Mouse (Mus musculus) limb, embryonic 13.5 days (tissue): ENCODE data around the gene Nek8. TPM values are rescaled to one million over a fixed set of nuclear protein-coding genes. Genes with fewer than 3 reads are reported as not detected.
A peak's percentile ranks its signal among the peaks of the same experiment; 100 is the strongest.

Experiments used
- ATAC-seq: fragments of 200-750 bp; cut with Nextera tagmentation; 2 replicates; pipeline ENCODE4 v1.8.0; 2017; ENCODE audit warnings: low read depth, moderate number of reproducible peaks, moderate TSS enrichment; ENCODE audit not compliant: low FRiP score
- H3K27ac ChIP-seq: fragments of 300-500 bp; sonication (generic); 2 replicates; pipeline ENCODE4 v1.5.1; 2015; ENCODE audit warnings: inconsistent platforms, mild to moderate bottlenecking, moderate library complexity
- H3K27me3 ChIP-seq: fragments of 300-500 bp; sonication (generic); 2 replicates; pipeline ENCODE4 v1.6.1; 2015; ENCODE audit warnings: mild to moderate bottlenecking, inconsistent platforms
- H3K36me3 ChIP-seq: fragments of 300-500 bp; sonication (generic); 2 replicates; pipeline ENCODE4 v1.6.1; 2015; ENCODE audit warnings: inconsistent platforms, mild to moderate bottlenecking, moderate library complexity
- H3K4me1 ChIP-seq: fragments of 300-500 bp; sonication (generic); 2 replicates; pipeline ENCODE4 v1.6.1; 2015; ENCODE audit warnings: inconsistent platforms
- H3K4me2 ChIP-seq: fragments of 300-500 bp; sonication (generic); replicated peaks from 2 replicates; pipeline ENCODE4 v1.6.1; 2015; ENCODE audit warnings: inconsistent platforms, mild to moderate bottlenecking, moderate library complexity
- H3K4me3 ChIP-seq: fragments of 300-500 bp; sonication (generic); 2 replicates; pipeline ENCODE4 v1.5.1; 2015; ENCODE audit warnings: moderate library complexity, mild to moderate bottlenecking, inconsistent platforms
- H3K9ac ChIP-seq: fragments of 300-500 bp; sonication (generic); 2 replicates; pipeline ENCODE4 v1.6.1; 2015; ENCODE audit warnings: mild to moderate bottlenecking, inconsistent platforms
- H3K9me3 ChIP-seq: fragments of 300-500 bp; sonication (generic); 2 replicates; pipeline ENCODE4 v1.6.1; 2016; ENCODE audit warnings: inconsistent platforms
- WGBS: fragments of 180-500 bp; shearing (Covaris S2); methylation state at CpG from one replicate; pipeline ENCODE4 v1.1.7; 2015; 5-methylcytosine and 5-hydroxymethylcytosine counted together
- polyA plus RNA-seq: library from polyadenylated mRNA; unstranded; fragments of >200 nt; fragmentation: Nextera tagmentation; extraction: Ambion mirVana; gene quantifications from 2 replicates; pipeline ENCODE4 v1.2.1, GENCODE M21; 2015

The Nek8 gene
- polyA plus RNA-seq, 1 experiment from 2014 or later = 20.1 TPM

- peak; percentile 65 for ATAC-seq
- peaks cover 54% of the 10 kb centered on the region for H3K4me1 ChIP-seq
- H3K4me3 ChIP-seq = peak overlapping the region; percentile 100
- H3K4me2 ChIP-seq = peak overlapping the region; percentile 91
- H3K9ac ChIP-seq = peak overlapping the region; percentile 99
- H3K27ac ChIP-seq = peak overlapping the region; percentile 100
- peaks cover 43% of the 10 kb centered on the region for H3K36me3 ChIP-seq
- no peaks in the 10 kb centered on the region for H3K27me3 ChIP-seq
- H3K9me3 ChIP-seq = no peaks in the 10 kb centered on the region
- WGBS = 0% methylated on average over 22 of the region's 22 CpGs
Observed at GRCm38 (mm10) chr11:78163681-78164603, 12.5 kb downstream of the Nek8 start.

- Histone ChIP-seq H3K27ac (peak overlapping the region; percentile 100), H3K27me3 (no peaks in the 10 kb centered on the region), H3K4me2 (peak overlapping the region; percentile 91), H3K4me3 (peak overlapping the region; percentile 100), H3K9me3 (no peaks in the 10 kb centered on the region), H3K36me3 (peaks cover 51% of the 10 kb centered on the region), H3K9ac (peak overlapping the region; percentile 99), H3K4me1 (peaks cover 59% of the 10 kb centered on the region)
- 51% methylated on average over 2 of the region's 2 CpGs for WGBS
- ATAC-seq = no peak
Observed at GRCm38 (mm10) chr11:78163045-78163444, 13.4 kb downstream of the Nek8 start.

GRCm38 (mm10) chr11:78162504-78162903 is 14.0 kb downstream of the Nek8 start:
- H3K4me2 ChIP-seq = peak overlapping the region; percentile 91
- peak overlapping the region; percentile 100 for H3K4me3 ChIP-seq
- H3K36me3 ChIP-seq = peaks cover 51% of the 10 kb centered on the region
- peak overlapping the region; percentile 100 for H3K27ac ChIP-seq
- peak overlapping the region; percentile 99 for H3K9ac ChIP-seq
- H3K27me3 ChIP-seq = no peaks in the 10 kb centered on the region
- H3K4me1 ChIP-seq = peaks cover 63% of the 10 kb centered on the region
- WGBS = 38% methylated on average over 6 of the region's 6 CpGs
- ATAC-seq = no peak
- no peaks in the 10 kb centered on the region for H3K9me3 ChIP-seq

- H3K4me1 ChIP-seq = peaks cover 65% of the 10 kb centered on the region
- peak overlapping the region; percentile 99; the same call in 1 of the 2 replicates for H3K9ac ChIP-seq
- no peaks in the 10 kb centered on the region for H3K27me3 ChIP-seq
- ATAC-seq = no peak
- H3K4me3 ChIP-seq = peak overlapping the region; percentile 100
- peak overlapping the region; percentile 91 for H3K4me2 ChIP-seq
- H3K9me3 ChIP-seq = no peaks in the 10 kb centered on the region
- 41% methylated on average over 4 of the region's 4 CpGs for WGBS
- H3K27ac ChIP-seq = peak overlapping the region; percentile 100
- H3K36me3 ChIP-seq = peaks cover 52% of the 10 kb centered on the region
Observed at GRCm38 (mm10) chr11:78161968-78162367, 14.5 kb downstream of the Nek8 start.

- Histone ChIP-seq H3K27me3 (no peaks in the 10 kb centered on the region), H3K27ac (no peak overlapping the region; the same call in 1 of the 2 replicates), H3K4me2 (peak overlapping the region; percentile 91), H3K36me3 (peaks cover 60% of the 10 kb centered on the region), H3K4me1 (peaks cover 60% of the 10 kb centered on the region), H3K9ac (peak overlapping the region; percentile 25; the same call in 1 of the 2 replicates), H3K4me3 (no peak overlapping the region), H3K9me3 (no peaks in the 10 kb centered on the region)
- WGBS = 89% methylated on average over 14 of the region's 14 CpGs
- no peak for ATAC-seq
Observed at GRCm38 (mm10) chr11:78161169-78161568, 15.3 kb downstream of the Nek8 start.

GRCm38 (mm10) chr11:78160675-78161074 is 15.8 kb downstream of the Nek8 start:
- Histone ChIP-seq H3K4me1 (peaks cover 55% of the 10 kb centered on the region), H3K9me3 (no peaks in the 10 kb centered on the region), H3K9ac (no peak overlapping the region), H3K4me3 (no peak overlapping the region), H3K27ac (no peak overlapping the region), H3K4me2 (0 out of 2 replicates have a peak overlapping the region, but pooled peaks have one; percentile 91), H3K27me3 (no peaks in the 10 kb centered on the region), H3K36me3 (peaks cover 63% of the 10 kb centered on the region)
- 88% methylated on average over 3 of the region's 3 CpGs for WGBS
- no peak for ATAC-seq

- ATAC-seq = no peak
- Histone ChIP-seq H3K4me2 (no peak overlapping the region), H3K4me1 (peaks cover 54% of the 10 kb centered on the region), H3K9ac (no peak overlapping the region), H3K9me3 (no peaks in the 10 kb centered on the region), H3K36me3 (peaks cover 68% of the 10 kb centered on the region), H3K4me3 (no peak overlapping the region), H3K27ac (0 out of 2 replicates have a peak overlapping the region, but pooled peaks have one; percentile 45), H3K27me3 (no peaks in the 10 kb centered on the region)
- 88% methylated on average over 18 of the region's 18 CpGs for WGBS
Observed at GRCm38 (mm10) chr11:78160171-78160570, 16.3 kb downstream of the Nek8 start.

GRCm38 (mm10) chr11:78159557-78159956 is 16.9 kb downstream of the Nek8 start:
- no peak overlapping the region for H3K9ac ChIP-seq
- peak overlapping the region; percentile 45; the same call in 1 of the 2 replicates for H3K27ac ChIP-seq
- no peaks in the 10 kb centered on the region for H3K27me3 ChIP-seq
- H3K4me3 ChIP-seq = no peak overlapping the region
- no peak for ATAC-seq
- H3K4me2 ChIP-seq = 0 out of 2 replicates have a peak overlapping the region, but pooled peaks have one; percentile 11
- no peaks in the 10 kb centered on the region for H3K9me3 ChIP-seq
- H3K36me3 ChIP-seq = peaks cover 74% of the 10 kb centered on the region
- peaks cover 54% of the 10 kb centered on the region for H3K4me1 ChIP-seq
- WGBS = 76% methylated on average over 7 of the region's 7 CpGs

- no peak overlapping the region for H3K4me3 ChIP-seq
- ATAC-seq = peak; percentile 30; the same call in 1 of the 2 replicates
- H3K9me3 ChIP-seq = no peaks in the 10 kb centered on the region
- no peak overlapping the region for H3K27ac ChIP-seq
- H3K4me2 ChIP-seq = 0 out of 2 replicates have a peak overlapping the region, but pooled peaks have one; percentile 11
- WGBS = 35% methylated on average over 2 of the region's 2 CpGs
- H3K4me1 ChIP-seq = peaks cover 54% of the 10 kb centered on the region
- H3K27me3 ChIP-seq = no peaks in the 10 kb centered on the region
- H3K36me3 ChIP-seq = peaks cover 79% of the 10 kb centered on the region
- no peak overlapping the region for H3K9ac ChIP-seq
Observed at GRCm38 (mm10) chr11:78159096-78159495, 17.4 kb downstream of the Nek8 start.

- no peak overlapping the region for H3K27ac ChIP-seq
- H3K36me3 ChIP-seq = peaks cover 92% of the 10 kb centered on the region
- 54% methylated on average over 6 of the region's 6 CpGs for WGBS
Observed at GRCm38 (mm10) chr11:78156156-78156699, 20.2 kb downstream of the Nek8 start.

GRCm38 (mm10) chr11:78155674-78156073 is 20.8 kb downstream of the Nek8 start:
- H3K27me3 ChIP-seq = no peaks in the 10 kb centered on the region
- H3K4me2 ChIP-seq = no peak overlapping the region
- peak overlapping the region; percentile 64 for H3K27ac ChIP-seq
- no peak overlapping the region for H3K9ac ChIP-seq
- H3K4me3 ChIP-seq = no peak overlapping the region
- WGBS = 78% methylated on average over 5 of the region's 5 CpGs
- ATAC-seq = no peak
- H3K36me3 ChIP-seq = peaks cover 92% of the 10 kb centered on the region
- peaks cover 39% of the 10 kb centered on the region for H3K4me1 ChIP-seq
- H3K9me3 ChIP-seq = no peaks in the 10 kb centered on the region

More at GRCm38 (mm10) chr11:78156156-78156699, 20.2 kb downstream of the Nek8 start:
- Histone ChIP-seq H3K9ac (no peak overlapping the region), H3K9me3 (no peaks in the 10 kb centered on the region), H3K4me1 (peaks cover 45% of the 10 kb centered on the region), H3K4me3 (no peak overlapping the region), H3K4me2 (no peak overlapping the region), H3K27me3 (no peaks in the 10 kb centered on the region)
- no peak for ATAC-seq

- Histone ChIP-seq H3K27me3 (no peaks in the 10 kb centered on the region), H3K4me2 (no peak overlapping the region), H3K36me3 (peaks cover 91% of the 10 kb centered on the region), H3K9me3 (no peaks in the 10 kb centered on the region), H3K4me3 (no peak overlapping the region), H3K27ac (no peak overlapping the region), H3K9ac (0 out of 2 replicates have a peak overlapping the region, but pooled peaks have one; percentile 19), H3K4me1 (peaks cover 25% of the 10 kb centered on the region)
- 0 out of 2 replicates have a peak, but pooled peaks have one; percentile 28 for ATAC-seq
- WGBS = 88% methylated on average over 13 of the region's 13 CpGs
Observed at GRCm38 (mm10) chr11:78153778-78154177, 22.7 kb downstream of the Nek8 start.
